Mouse (Mus musculus) small intestine, adult 2 months (tissue): ENCODE measurements around the gene Zmiz1.

Experiments used
- CTCF ChIP-seq: fragments of 200-500 bp; IDR thresholded peaks from 2 replicates; pipeline ENCODE4 v1.5.1; 2012; ENCODE audit warnings: low read depth, mild to moderate bottlenecking, control low read depth, inconsistent platforms, low read length, moderate library complexity, mixed read lengths; ENCODE audit not compliant: insufficient replicate concordance, insufficient read length; ENCODE audit errors: extremely low read depth
- POLR2A ChIP-seq: fragments of 200-500 bp; IDR thresholded peaks from 2 replicates; pipeline ENCODE4 v1.6.1; 2012; ENCODE audit warnings: low read depth, mild to moderate bottlenecking, control low read depth, inconsistent platforms, low read length, moderate library complexity

GRCm38 (mm10) chr14:25591000-25591399 lies 132.0 kb downstream of the Zmiz1 start:
- no peak for TF ChIP-seq POLR2A
- TF ChIP-seq CTCF, result no peak
